Mouse (Mus musculus) ES-E14 (cell line): ENCODE data around the gene Ptprm.

Source experiments
- CHD2 ChIP-seq: IDR thresholded peaks from 2 replicates; pipeline ENCODE4 v1.6.1; 2014; ENCODE audit warnings: mild to moderate bottlenecking, low read depth, low read length, inconsistent platforms
- HCFC1 ChIP-seq: IDR thresholded peaks from 2 replicates; pipeline ENCODE4 v1.6.1; 2012; ENCODE audit warnings: low read length, inconsistent platforms, borderline replicate concordance; ENCODE audit not compliant: insufficient read depth
- MAFK ChIP-seq: IDR thresholded peaks from 2 replicates; pipeline ENCODE4 v1.6.1; 2014; ENCODE audit warnings: mild to moderate bottlenecking, low read depth, low read length, inconsistent platforms; ENCODE audit not compliant: insufficient read depth
- ZC3H11A ChIP-seq: IDR thresholded peaks from 2 replicates; pipeline ENCODE4 v1.6.1; 2012; ENCODE audit warnings: low read depth, mild to moderate bottlenecking, inconsistent platforms, low read length, borderline replicate concordance
- ZNF384 ChIP-seq: IDR thresholded peaks from 2 replicates; pipeline ENCODE4 v1.6.1; 2012; ENCODE audit warnings: low read depth, low read length, inconsistent platforms

DNA sequence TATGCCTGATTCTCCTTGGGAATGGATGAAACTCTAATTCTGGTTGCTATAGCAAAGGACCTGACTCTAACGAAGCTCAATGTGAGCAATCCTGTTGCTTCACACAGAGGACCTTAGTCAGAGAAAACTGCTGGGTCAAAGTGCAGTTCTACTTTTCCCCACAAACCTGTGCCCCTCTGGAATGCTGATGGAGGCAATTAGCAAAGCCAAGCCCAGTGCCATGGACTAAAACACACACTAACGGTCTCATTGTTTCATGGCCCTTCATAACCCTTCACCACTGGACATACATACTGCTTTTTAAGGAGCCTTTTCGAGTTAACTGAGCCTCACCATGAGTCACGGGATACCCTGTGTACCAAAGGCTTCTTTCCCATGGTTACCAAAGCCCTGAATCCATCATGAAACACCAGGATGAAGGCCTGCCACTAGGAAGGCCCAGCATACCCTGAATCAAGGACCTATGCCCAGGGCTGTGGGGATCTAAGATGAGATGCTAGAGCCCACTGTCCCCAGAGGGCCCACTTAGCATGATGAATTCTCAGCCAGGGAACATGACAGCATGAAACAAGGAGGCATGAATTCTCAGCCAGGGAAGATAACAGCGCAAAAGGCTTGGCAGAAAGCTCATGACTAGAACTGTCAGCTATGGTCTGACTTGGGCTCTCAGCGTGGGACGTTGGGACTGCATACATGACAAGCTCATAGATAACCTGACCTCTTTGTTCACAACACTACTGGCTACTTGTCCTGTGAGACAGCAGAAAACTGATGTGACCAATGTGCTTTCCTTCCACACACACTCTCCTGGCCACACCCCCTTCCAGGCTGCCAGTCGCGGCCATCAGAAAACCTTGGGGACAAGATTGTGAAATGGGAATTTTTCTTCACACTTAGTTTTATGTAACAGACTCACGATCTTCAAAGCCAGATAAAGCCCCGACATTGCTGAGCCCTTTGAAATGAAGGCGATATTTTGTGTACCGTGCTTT is 57.4 kb downstream of the Ptprm start:
- TF ChIP-seq CHD2: no peak
- TF ChIP-seq HCFC1: no peak
- TF ChIP-seq MAFK: no peak
- no peak for TF ChIP-seq ZNF384
- no peak for TF ChIP-seq ZC3H11A
